Mouse (Mus musculus): Measurements from ENCODE around the gene Dand5. TPM values are rescaled to one million over a fixed set of nuclear protein-coding genes. Genes with fewer than 3 reads are reported as not detected.

Gene Dand5
- total RNA-seq, 2 experiments from 2014 or later: 4.9 to 5.5 TPM

DNA sequence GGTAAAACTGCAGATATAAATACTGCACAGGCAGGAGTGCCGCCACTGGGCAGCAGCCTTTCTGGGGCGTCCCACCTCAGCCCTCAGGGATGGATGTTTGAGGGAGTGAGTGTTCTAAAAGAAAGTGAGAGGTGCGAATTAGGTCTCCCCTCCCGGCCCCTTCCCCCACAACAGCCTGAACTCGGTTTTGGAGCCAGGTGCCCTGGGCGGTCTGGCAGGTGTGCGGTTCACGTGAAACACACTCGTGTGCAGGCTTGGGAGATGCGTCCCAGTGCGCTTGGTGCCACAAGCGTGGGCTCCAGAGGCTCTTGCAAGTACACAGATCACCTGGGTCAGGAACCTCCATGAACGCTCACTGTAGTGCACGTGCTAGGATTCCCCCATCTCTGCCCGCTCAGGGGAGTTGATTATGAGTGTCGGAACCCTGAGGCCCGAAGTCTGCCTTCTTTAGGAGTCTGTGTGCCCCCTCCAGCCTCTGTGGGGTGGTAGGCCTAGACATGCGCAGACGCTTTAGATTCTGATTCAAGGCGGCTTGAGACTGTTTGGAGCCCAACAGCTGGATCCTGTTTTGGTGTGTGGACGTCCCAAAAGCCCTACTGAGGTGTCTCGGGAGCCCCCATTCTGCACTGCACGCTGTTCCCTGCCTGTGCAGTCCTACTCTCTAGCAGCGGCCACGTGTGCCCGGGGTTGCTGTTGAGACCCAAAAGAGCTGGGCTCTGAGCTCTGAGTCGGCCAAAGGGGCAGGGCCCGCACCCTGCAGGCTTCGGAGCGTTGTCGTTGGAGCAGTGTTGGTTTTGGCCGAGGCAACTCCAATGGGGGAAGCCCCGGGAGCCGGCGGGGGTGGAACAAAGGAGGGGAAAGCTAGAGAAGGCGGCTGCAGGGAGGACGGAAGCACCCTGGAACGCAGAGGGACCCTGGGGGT lies 36.6 kb downstream of the Dand5 start:
- intact Hi-C loops (cut with DNase I): no loop called here

DNA sequence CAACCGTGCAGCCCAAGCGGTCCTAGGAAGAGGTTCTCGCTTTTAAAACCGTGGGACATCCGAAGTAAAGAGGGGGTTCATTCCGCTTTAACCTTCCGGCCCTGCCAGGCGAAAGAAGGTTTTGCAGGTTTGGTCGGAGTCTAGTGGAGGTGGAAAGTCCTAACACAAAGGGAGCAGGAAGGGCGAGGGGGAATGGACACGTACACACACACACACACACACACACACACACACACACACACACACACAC lies 37.2 kb downstream of the Dand5 start:
- intact Hi-C loops (cut with DNase I): no loop called here
- no peak for DNase-seq

More for the DNA sequence above, 36.6 kb downstream of the Dand5 start:
- DNase-seq: peak; percentile 74

DNA sequence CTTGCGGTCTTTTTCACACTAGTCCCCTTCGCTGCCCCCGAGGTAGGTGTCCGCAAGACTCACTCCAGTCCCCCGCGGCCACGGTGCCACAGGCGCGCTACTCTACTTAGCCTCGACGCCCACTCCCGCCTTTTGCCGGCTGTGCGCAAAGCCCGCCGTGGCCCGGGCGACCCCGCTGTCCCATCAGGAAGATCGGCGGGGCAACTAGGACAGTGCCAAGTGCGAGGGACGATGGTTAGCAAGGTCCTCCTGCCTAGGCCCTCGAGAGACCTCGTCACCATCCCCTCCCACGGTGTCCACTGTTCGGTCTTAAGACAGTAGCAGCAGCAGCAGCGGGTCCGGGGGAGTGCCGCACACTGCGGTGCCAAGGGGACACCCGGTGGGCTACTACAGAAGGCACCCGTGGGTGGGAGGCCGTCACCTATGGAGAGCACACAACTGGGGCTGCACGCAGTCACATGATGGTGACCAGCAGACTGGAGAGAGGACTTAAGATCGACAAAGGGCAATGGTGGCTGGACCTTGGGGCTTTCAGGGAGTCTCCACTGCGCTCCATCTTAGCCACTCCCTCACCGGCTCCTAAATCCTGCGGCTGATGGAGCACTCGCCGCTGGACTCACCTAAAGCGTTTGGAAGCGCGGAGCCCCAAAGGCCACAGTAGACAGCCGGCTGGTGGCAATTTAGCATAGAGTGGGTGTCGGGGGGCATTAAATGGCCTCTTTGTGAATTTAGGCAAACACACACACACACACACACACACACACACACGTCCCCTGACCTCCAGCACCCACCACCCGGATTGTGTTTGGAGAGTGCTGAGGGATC lies 37.7 kb downstream of the Dand5 start:
- no peak for DNase-seq
- intact Hi-C loops (cut with DNase I): no loop called here

DNA sequence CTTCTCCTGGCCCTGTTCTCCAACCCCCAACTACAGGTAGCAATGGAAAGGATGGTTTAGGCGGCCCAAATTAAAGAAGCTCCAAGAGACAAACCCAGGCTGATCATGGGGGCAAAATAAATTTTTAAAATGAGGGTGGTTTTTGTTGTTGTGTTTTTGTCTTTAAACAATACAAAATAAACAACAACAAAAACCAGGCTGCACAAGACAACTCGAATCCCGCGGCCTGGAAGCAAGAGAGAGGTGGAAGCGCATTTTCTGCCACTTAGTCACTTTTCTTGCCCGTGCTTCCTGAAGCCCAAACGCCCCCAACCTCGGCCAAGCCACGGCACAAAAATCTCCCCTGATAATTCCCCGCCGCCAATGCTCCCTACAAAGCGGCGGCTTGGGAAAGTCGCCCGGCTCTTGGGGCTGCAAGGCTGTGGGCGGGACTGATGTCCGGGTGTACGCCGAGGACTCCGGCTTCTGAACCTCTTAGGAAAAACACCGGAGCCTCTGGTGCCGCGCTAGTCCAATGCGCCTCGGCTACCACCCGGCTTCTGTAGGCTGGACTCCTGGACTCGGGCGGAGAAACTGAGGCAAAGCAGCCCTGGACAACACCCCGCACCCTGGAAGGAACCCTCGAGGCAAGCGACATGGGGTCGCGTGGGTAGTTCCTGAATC lies 38.6 kb downstream of the Dand5 start:
- no peak for DNase-seq
- intact Hi-C loops (cut with DNase I): no loop called here

DNA sequence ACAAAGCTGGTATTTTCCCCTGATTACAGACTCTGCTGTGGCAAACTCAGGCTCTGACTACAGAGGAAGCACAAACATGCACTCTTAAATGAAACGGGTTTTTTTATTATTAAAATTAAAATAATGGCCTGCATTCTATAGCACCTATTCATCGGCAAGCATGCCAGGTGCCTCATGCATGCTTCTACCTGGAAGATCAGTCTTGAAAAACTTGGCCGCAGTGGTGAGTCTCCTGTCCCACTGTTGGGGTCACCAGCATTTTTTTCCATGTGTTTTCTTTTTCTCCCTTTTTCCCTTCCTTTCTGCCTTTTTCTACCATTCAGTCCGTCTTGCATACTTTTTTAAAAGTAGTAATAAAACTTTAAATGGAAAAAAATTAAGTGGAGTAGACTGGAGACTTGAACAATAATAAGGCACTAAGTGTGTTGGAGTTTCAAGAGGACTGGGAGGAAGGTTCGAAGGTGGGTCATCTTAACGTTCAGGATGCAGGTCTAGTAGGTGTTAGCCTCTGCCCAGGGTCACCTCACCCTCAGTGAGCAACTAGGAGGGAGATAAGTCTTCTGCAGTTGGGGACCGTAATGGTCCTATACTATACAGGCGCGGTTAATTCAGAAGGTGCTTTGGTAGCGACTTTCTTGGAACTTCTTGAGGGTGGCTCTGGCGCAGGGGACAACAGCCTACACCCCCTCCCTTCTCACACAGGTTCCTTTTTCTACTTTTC lies 39.3 kb downstream of the Dand5 start:
- no peak for DNase-seq
- intact Hi-C loops (cut with DNase I): no loop called here

DNA sequence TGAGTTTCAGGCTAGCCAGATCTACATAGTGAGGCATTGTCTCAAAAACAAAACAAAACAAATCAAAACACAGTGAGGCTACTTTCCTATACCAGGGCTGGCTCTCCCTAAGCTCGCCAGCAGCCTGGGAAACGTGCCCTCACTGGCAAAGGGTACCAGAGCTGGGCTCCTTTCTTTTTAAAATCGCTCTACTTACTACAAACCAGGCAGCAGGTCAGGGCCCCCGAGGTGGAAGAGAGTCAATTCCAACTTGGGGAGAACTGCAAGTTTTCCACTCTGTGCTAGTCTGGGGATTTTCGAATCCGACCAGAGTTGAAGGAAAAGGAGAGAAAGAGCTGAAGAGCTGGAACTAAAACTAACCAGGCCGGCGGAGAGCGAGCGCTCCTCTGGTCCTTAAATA lies 39.9 kb downstream of the Dand5 start:
- intact Hi-C loops (cut with DNase I): no loop called here
- no peak for DNase-seq

DNA sequence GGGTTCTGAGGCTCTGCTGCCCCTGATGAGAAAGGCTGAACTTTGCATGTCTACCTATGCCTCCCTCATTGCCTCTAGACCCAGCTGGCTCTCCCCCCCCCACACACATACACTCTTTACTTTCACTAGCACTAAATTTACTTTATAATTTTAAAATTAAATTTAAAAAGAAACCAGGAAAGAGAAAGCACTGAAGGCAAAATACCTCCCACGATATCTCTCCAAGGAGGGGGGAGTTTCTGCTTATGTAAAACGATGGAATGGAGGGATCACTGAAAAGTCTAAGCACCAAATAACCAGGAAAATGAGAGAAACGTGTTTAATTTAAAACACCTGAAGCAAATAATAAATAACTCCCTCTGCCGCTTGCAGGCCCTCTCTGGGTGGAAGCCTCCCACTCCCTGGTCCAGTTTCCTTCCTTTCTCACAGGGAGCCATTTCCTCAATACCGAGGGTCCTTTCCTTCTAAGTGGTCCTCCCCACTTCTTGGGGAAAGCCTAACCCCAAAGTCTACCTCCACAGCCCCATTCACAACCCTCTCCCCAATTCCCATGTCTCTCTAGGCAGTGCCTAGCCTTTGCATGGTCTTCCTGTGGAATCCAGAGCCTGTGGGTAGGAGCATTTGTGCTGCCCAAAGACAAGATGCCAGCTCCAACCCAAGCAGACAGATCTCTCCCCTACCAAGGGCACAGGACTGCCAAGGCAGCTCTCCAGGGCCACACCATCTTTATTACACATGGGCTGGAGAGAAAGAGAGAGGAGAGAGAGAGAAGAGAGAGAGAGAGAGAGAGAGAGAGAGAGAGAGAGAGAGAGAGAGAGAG lies 40.7 kb downstream of the Dand5 start:
- DNase-seq: no peak
- intact Hi-C loops (cut with DNase I): no loop called here

DNA sequence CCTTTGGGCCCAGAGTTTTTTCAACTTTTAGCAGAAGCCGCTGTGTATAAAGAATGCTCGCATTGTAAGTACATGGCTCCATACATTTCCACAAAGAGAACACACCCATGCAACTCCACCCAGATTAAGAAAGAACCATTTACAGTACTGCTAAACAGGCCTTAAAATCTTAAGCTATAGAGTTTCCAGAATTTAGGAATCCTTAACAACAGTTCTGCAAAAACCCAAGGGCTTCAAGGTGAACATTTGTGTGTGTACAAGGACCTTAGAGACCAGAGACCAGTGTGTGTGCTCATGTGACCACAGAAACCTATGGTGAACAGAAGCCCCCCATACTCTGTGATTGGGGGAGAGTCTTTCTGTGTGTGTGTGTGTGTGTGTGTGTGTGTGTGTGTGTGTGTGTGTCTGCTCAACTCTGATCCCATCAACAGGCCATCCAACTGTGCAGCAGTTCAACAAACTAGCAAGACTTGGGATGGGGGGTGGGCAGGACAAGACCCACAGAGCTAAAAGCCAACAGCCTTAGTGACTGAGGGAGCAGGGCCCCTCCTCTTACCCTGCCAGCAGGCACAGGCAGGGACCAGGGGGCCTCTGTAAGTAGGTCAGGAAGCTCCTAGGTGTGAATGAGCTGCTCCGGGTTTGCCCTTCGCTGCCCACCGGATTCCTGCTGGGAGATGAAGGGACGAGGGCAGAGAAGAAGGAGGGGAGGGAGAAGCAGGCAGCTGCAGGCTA lies 41.5 kb downstream of the Dand5 start:
- intact Hi-C loops (cut with DNase I): no loop called here

DNA sequence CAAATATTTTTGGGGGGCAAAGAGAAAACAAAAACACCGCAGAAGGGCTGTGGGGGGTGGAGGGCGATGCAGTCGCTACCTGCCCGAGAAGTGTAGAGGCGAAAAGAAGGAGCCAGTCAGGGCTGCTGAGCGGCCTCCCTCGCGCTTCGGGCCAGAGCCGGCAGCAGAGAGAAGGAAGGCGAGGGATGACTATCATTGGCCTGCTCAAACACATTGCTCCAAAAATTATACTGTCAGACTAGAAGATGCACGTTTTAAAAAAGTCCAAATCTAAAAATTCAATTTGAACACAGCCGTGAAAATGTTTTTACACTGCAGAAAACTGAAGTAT lies 42.4 kb downstream of the Dand5 start:
- no peak for DNase-seq
- intact Hi-C loops (cut with DNase I): no loop called here

More for the DNA sequence above, 41.5 kb downstream of the Dand5 start:
- no peak for DNase-seq

DNA sequence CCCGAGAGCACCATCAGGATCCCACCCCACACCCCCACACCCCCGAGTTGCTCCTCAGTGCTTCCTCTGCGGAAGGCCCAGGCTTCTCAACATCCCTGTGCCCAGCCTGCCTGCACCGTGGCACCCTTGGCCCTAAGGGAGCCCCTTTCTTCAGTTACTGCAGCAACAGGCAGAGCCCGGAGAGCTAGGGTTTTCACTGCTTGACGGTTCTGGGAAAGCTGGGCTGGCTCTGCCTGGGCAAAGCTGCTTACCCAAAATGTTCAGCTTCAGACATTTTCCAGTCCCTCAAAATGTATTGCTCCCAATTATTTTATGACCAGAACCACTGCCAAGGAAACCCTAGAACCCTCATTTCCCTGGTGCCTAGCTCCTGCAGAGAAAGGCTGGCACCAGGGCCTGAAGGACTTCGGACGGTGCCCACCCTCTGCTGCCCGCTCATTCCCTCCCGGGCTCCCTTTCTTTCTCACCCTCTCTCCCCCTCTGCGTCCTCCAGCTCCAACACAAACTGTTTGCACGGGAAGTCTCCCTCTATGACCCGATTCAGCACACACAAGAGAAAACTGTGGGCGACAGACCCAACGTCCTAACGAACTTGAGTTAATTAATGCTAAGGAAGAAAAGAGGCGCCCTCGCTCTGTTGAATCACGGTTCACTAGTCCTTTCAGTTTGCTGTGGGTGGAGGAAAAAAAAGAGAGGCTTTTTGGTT lies 43.0 kb downstream of the Dand5 start:
- DNase-seq: no peak
- intact Hi-C loops (cut with DNase I): no loop called here

DNA sequence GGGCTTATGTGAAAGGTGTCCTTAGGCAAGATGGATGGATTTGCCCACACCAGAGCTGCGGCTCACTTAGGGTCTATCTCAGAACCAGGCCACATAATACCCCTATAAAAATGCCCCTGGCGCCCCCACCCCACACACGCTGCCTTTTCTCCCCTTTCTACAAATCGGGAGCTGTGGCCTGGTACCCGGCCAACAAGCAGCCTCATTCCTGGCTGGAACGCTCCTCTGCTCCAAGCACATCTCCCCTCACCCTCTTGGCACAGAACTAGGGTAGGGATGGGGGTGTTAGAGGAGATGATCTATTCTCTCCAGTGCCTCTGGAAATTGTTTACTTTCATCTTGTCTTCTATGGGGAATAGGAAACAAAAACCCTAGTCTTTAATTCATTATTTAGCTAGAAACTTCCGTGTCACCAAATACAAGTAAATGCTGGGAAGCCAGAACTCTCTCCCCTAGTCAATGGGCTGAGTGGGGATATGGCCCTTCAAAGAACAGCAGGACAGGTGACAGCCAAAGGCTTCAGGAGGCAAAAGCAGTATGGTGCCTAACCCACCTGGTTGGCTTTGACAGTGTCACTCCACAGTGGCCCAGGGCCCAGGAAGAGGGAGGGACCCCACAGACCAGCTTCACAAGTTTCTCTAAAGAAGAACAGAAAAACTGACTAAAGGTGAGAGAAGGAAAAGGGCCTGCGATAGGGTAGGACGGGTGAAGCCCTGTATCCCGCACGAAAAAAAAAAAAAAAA lies 43.8 kb downstream of the Dand5 start:
- peak; percentile 83 for DNase-seq
- intact Hi-C loops (cut with DNase I): no loop called here

DNA sequence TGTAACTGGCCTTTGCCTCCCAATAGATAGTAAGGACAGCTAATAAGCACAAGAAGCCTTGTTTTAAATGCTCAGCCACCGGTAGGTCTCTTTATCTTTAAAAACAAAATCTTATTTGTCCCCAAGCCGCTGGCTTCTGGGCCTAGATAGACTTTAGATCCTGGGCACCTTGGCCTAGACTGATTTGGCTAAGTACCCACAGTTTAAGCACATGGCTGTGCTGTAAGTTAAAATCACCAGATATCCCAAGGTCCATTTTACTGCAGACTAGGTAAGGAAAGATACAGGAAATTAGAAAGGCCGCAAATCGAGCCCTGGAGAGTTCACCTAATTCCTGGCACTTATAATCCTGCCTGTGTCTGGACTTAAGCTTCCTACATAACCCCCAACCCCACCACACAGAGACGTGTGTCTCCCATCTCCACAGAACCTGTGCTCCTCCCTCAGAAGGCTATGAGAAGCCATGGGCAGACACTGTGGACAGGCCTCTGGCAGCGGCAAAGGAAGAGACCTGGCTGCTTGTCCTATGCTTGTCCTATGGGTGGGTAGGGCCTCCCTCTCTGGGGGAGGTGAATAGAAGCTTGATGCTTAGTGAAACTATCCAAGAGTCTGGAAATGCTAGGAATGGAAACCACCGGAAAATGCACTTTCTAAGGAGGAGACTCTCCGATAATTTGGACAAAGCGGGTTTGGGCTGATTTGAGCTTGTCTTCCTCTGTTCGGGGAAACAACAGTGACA lies 44.6 kb downstream of the Dand5 start:
- DNase-seq: no peak
- intact Hi-C loops (cut with DNase I): no loop called here

DNA sequence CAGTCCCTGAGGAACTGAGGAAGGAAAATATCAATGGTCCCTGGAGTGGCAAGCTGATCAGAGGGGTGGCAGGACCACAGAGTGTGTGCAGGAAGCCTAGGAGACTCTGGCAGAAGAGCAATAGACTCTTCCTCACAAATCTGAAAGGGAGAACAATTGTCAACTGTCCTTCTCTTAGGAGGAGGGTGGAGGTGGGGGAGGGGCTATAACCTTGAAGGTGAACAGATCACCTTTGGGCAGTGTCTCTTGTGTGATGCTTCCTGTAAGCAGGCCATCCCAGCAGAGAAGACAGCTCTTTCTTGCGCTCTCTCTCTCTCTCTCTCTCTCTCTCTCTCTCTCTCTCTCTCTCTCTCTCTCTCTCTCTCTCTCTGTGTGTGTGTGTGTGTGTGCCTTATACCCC lies 46.1 kb downstream of the Dand5 start:
- intact Hi-C loops (cut with DNase I): no loop called here

DNA sequence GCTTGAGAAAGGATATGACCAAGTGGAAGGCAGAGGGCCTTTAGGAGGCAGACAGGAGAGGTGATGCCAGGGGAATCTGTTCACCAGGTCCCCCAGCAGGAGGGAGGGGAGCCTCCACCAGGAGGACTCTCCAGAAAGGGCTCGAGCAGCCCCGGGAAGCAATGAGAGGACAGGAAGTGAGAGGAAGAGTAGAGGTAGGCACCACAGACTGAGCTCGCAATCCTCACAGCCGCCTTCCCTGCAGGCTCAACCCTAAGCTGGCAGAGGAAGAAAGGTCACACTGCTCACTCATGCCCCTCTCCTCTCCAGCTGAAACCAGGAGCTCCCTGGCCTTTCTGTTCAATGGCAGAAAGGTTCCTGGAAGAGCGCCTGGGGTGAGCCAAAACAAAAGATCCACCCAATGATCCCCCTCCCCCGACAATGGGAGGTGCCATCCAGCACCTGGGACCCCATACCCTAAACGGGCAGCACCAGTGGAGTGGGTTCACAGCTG lies 47.0 kb downstream of the Dand5 start:
- intact Hi-C loops (cut with DNase I): no loop called here
- DNase-seq: no peak

More for the DNA sequence above, 46.1 kb downstream of the Dand5 start:
- DNase-seq: no peak

DNA sequence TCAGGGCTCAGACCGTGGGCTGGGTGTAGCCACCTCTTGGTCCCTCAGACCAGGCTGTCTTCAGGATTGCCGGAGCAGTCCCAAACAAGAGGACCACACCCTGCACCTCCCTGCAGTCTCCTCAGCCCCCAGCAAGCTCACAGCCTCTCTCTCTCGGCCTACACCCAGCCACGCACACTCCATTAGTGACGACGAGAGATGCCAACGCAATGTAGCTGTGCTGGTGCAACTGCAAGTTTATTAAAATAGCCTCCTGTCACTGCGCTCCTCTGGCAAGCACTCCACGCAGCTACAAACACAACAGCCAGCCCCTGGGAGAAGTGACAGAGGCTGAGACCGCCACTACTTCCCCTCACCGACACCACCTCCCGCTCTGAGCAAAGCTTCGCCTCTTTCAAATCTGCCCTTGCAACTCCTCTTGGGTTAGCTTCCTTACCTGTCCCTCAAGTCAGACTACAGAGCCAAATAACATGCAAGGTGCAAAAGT lies 47.5 kb downstream of the Dand5 start:
- intact Hi-C loops (cut with DNase I): no loop called here
- no peak for DNase-seq

DNA sequence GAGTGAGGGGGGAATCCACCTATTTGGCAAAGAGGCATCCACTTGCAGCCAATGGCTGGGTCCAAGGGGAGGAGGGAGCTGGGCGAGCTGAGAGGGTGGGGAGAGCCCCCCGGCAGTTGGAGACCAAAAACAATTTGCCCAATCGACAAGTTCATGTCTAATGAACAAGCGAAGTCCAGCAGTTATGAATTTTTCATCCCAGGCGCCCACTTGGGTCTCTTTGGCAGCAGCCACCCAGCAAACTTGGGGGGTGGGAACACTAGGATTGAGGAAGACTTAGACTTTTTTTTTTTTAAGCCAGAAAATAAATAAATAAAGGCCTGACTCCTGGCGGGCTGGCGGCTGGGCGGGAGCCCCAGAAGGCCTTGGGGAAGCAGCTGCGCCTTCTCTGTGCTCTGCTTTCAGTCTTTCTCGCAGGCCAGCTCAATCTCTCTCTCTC lies 48.1 kb downstream of the Dand5 start:
- peak; percentile 93 for DNase-seq
- intact Hi-C loops (cut with DNase I): no loop called here

DNA sequence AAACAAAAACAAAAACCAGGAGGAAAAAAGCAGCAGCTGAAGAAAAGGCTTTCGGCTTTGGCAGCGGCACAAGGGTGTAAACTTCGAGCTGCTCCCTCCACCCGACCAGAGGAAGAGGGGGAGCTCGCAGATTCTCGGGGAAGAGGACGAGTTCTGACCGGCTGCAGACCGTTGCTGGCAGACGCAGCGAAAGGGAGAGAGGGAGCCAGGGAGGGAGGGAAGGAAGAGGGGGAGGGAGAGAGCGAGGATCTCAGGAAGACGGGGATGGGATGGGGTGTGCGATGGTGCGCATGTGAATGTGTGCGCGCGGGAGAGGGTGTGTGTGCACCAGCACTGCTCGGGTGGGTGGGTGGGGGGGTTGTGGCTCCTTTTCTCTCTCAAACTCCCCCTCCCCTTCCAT lies 48.8 kb downstream of the Dand5 start:
- DNase-seq: peak; percentile 95
- intact Hi-C loops (cut with DNase I): no loop called here
